1 mouse cellular context compared by ENCODE assay signal in the genomic region with DNA sequence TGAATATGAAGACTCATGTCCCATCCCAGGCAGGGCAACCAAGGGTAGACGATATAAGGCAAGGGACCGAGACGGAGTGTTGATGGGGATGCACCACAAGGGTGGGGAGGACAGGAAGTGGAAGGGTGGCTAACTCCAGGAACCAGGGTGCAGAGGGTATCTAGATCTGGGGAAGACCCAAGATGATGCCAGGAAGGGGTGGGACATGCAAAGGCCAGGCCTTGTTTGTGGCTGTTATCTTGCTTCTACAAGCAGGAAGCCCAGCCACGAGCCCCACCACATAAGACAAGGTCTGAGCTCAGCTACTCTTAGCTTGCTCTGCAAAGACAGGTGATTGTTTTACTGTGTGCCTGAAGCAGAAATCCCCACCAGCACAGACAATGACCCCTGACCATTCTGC.
TF ChIP-seq lines count a peak whose summit lies in the region.

No protein-coding gene starts in this region.

TF ChIP-seq in MEL, 35 proteins besides CTCF, POLR2A, EP300 and RAD21 (continued from another document):
- TF ChIP-seq HCFC1 (IDR thresholded peaks at IDR 0.05; ENCODE audit: low read depth, low read length) (peak; percentile 89), JUND (IDR thresholded peaks at IDR 0.05; ENCODE audit: low read depth, low read length) (no peak), MAX (IDR thresholded peaks at IDR 0.05; ENCODE audit: low read length) (peak; percentile 82), BHLHE40 (IDR thresholded peaks at IDR 0.05; ENCODE audit: borderline replicate concordance, low read depth, low read length) (peak; percentile 34; the same call in 1 of the 2 replicates), GABPA (IDR thresholded peaks at IDR 0.05; ENCODE audit: low read depth, low read length) (no peak), USF2 (IDR thresholded peaks at IDR 0.05; ENCODE audit: borderline replicate concordance in 1 of 2, insufficient read depth in 1 of 2, low read depth in 1 of 2, low read length in 2 of 2) (no peak), TBP (IDR thresholded peaks at IDR 0.05; ENCODE audit: low read depth, low read length) (peak; percentile 78), CHD1 (IDR thresholded peaks at IDR 0.05; ENCODE audit: low read depth, low read length) (no peak), E2F4 (IDR thresholded peaks at IDR 0.05; ENCODE audit: borderline replicate concordance, low read depth, low read length) (no peak), USF1 (IDR thresholded peaks at IDR 0.05; ENCODE audit: low read depth, low read length) (0 out of 2 replicates have a peak, but pooled peaks have one; percentile 24), POLR2AphosphoS5 (IDR thresholded peaks at IDR 0.05; ENCODE audit: borderline replicate concordance, low read depth, low read length) (no peak), NELFE (IDR thresholded peaks at IDR 0.05; ENCODE audit: low read depth, low read length) (peak; percentile 47), SIN3A (IDR thresholded peaks at IDR 0.05; ENCODE audit: low read length) (peak; percentile 90), ETS1 (IDR thresholded peaks at IDR 0.05; ENCODE audit: low read depth, low read length) (peak; percentile 90), SMC3 (IDR thresholded peaks at IDR 0.05; ENCODE audit: low read depth, low read length) (no peak), ELF1 (IDR thresholded peaks at IDR 0.05; ENCODE audit: low read depth, low read length) (peak; percentile 93), TAL1 (IDR thresholded peaks at IDR 0.05; ENCODE audit: low read length) (peak; percentile 89), ZNF384 (IDR thresholded peaks at IDR 0.05; ENCODE audit: low read depth, low read length) (no peak), ZC3H11A (IDR thresholded peaks at IDR 0.05; ENCODE audit: low read depth, low read length) (no peak)
